Mouse (Mus musculus) ovary, adult 10 weeks (tissue): Measurements from ENCODE around the gene Gm6760. TPM values are rescaled to one million over a fixed set of nuclear protein-coding genes. Genes with fewer than 3 reads are reported as not detected.

Source experiments
- polyA plus RNA-seq: library from polyadenylated mRNA; stranded (reverse); fragments of 350-450 nt; fragmentation: Illumina TruSeq; extraction: RNeasy Lipid Tissue Mini Kit (QIAGEN cat#74804); gene quantifications from one replicate; pipeline ENCODE4 v1.2.3, GENCODE M21; 2014

Gm6760 gene
- not detected for polyA plus RNA-seq

GRCm38 (mm10) chrX:64152098-64152497, at the start of gene Gm6760:
Gene Gm6760 (minus strand): TSS chrX:64152198.

GRCm38 (mm10) chrX:64173248-64173647, 21.2 kb upstream of the Gm6760 start, which contains the start of gene 3830417A13Rik:
Gene 3830417A13Rik (plus strand): TSS chrX:64173548.

Other genes starting within 250 kb of the Gm6760 start
- gene 3830417A13Rik, start 21.4 kb upstream of the Gm6760 start, polyA plus RNA-seq = not detected
- 2.0 TPM for gene Slitrk4, start 124.8 kb upstream of the Gm6760 start, polyA plus RNA-seq